Comparison of ENCODE assay signal across 18 mouse cellular contexts in genomic region chr1:155337315-155337714, GRCm38 (mm10).
DNase-seq lines count a peak whose midpoint lies in the region; ATAC-seq and TF ChIP-seq lines count a peak whose summit lies in the region.
"Had no signal": no experiment of that assay in that cellular context is flagged by ENCODE, and none has a peak within 500 bp of the region (broad histone marks: within the 10 kb centered on the region; RNA-seq: fewer than 3 reads in every experiment).

No protein-coding gene starts in this region.

- DNase-seq in MEL (ENCODE audit: low read depth, low spot score): peak; percentile 38
- DNase-seq in cerebellum, adult 8-10 months: no peak
- no peak for DNase-seq in embryo, embryonic 10.5 days (ENCODE audit: low spot score)
- DNase-seq in cerebellum, adult 11-12 months: no peak
- DNase-seq in testis, postnatal 14 days (ENCODE audit: low spot score): no peak
- DNase-seq: adrenal gland, postnatal 14 days; cerebellum, adult 18-20 months; cerebellum, postnatal 10 days; forebrain, postnatal 0 days; gastrocnemius, postnatal 36 days; heart, adult 11 months; heart, postnatal 36 days had no signal

- TF ChIP-seq CTCF in MEL (IDR thresholded peaks at IDR 0.05 in 2 of 3, conservative IDR thresholded peaks at IDR 0.05 in 1 of 3; ENCODE audit: control insufficient read depth in 1 of 3, insufficient read depth in 1 of 3, low read depth in 2 of 3, low read length in 3 of 3, poor library complexity in 1 of 3, severe bottlenecking in 1 of 3): no peak

- TF ChIP-seq RAD21 in MEL (IDR thresholded peaks at IDR 0.05; ENCODE audit: low read depth, low read length): no peak

- peak overlapping the region; percentile 4; the same call in 1 of the 2 replicates for H3K4me2 ChIP-seq in liver, embryonic 12.5 days
- H3K4me2 ChIP-seq in liver, embryonic 16.5 days (ENCODE audit: low read depth, low read length): no peak overlapping the region
- H3K4me2 ChIP-seq: embryonic facial prominence, embryonic 12.5 days; heart, embryonic 13.5 days had no signal

- peak; percentile 52; the same call in 1 of the 2 replicates for ATAC-seq in common myeloid progenitor, adult 5-6 weeks (replicated peaks; ENCODE audit: low read depth, poor library complexity, severe bottlenecking)
- ATAC-seq in liver, embryonic 12.5 days: peak; percentile 91
- peak; percentile 58 for ATAC-seq in liver, embryonic 16.5 days (ENCODE audit: low read depth)
- ATAC-seq: forebrain, postnatal 0 days; hindbrain, postnatal 0 days had no signal

- no peak overlapping the region for H3K9ac ChIP-seq in MEL (ENCODE audit: control insufficient read depth, low read depth, low read length, poor library complexity, severe bottlenecking)
- H3K9ac ChIP-seq in liver, embryonic 12.5 days: 0 out of 2 replicates have a peak overlapping the region, but pooled peaks have one; percentile 1
- no peak overlapping the region for H3K9ac ChIP-seq in liver, embryonic 16.5 days (ENCODE audit: low read depth, low read length)
- H3K9ac ChIP-seq: embryonic facial prominence, embryonic 12.5 days; forebrain, postnatal 0 days; heart, embryonic 13.5 days had no signal

- no peak overlapping the region for H3K4me3 ChIP-seq in MEL (ENCODE audit: control insufficient read depth in 1 of 2, insufficient read depth in 1 of 2, low read depth in 2 of 2, low read length in 2 of 2)
- H3K4me3 ChIP-seq in liver, embryonic 12.5 days: no peak overlapping the region
- no peak overlapping the region for H3K4me3 ChIP-seq in liver, embryonic 16.5 days (ENCODE audit: low read depth, low read length)
- H3K4me3 ChIP-seq: embryonic facial prominence, embryonic 12.5 days; heart, embryonic 13.5 days had no signal

- no peaks in the 10 kb centered on the region for H3K9me3 ChIP-seq in MEL (replicated peaks; ENCODE audit: insufficient read depth, low read length)
- no peaks in the 10 kb centered on the region for H3K9me3 ChIP-seq in liver, embryonic 12.5 days (replicated peaks)
- H3K9me3 ChIP-seq in liver, embryonic 16.5 days (replicated peaks; ENCODE audit: control insufficient read depth, low read length): no peaks in the 10 kb centered on the region
- H3K9me3 ChIP-seq: embryonic facial prominence, embryonic 12.5 days; heart, embryonic 13.5 days had no signal

- no peak overlapping the region for H3K27ac ChIP-seq in MEL (ENCODE audit: control insufficient read depth, low read depth, low read length)
- H3K27ac ChIP-seq in liver, embryonic 12.5 days: no peak overlapping the region; the same call in 1 of the 2 replicates
- H3K27ac ChIP-seq in liver, embryonic 16.5 days (ENCODE audit: low read length): no peak overlapping the region
- H3K27ac ChIP-seq: embryonic facial prominence, embryonic 12.5 days; heart, embryonic 13.5 days; hindbrain, postnatal 0 days had no signal

- peaks cover 0 to 2% of the 10 kb centered on the region in 2 experiments; a peak in 1 of 4 replicates for H3K36me3 ChIP-seq in MEL (ENCODE audit: control insufficient read depth in 1 of 2, insufficient read depth in 2 of 2, low read length in 2 of 2)
- H3K36me3 ChIP-seq in liver, embryonic 12.5 days: no peaks in the 10 kb centered on the region
- no peaks in the 10 kb centered on the region for H3K36me3 ChIP-seq in liver, embryonic 16.5 days (ENCODE audit: control insufficient read depth, insufficient read depth)
- H3K36me3 ChIP-seq: embryonic facial prominence, embryonic 12.5 days had no signal

- no peak for TF ChIP-seq POLR2A in MEL (IDR thresholded peaks at IDR 0.05; ENCODE audit: control insufficient read depth in 1 of 2, insufficient read depth in 1 of 2, low read depth in 1 of 2, low read length in 2 of 2, poor library complexity in 1 of 2)

- H3K4me1 ChIP-seq in MEL (ENCODE audit: control insufficient read depth in 1 of 2, insufficient read depth in 2 of 2, low read length in 2 of 2): peaks cover 0 to 15% of the 10 kb centered on the region in 2 experiments; a peak in 2 of 4 replicates
- H3K4me1 ChIP-seq in liver, embryonic 12.5 days: peaks cover 24% of the 10 kb centered on the region
- peaks cover 14% of the 10 kb centered on the region for H3K4me1 ChIP-seq in liver, embryonic 16.5 days (ENCODE audit: control insufficient read depth, low read depth, low read length)
- H3K4me1 ChIP-seq: embryonic facial prominence, embryonic 12.5 days; heart, embryonic 13.5 days had no signal

- no peaks in the 10 kb centered on the region for H3K79me2 ChIP-seq in MEL (ENCODE audit: control insufficient read depth, insufficient read depth, low read length, poor library complexity)

- TF ChIP-seq EP300 in MEL (IDR thresholded peaks at IDR 0.05; ENCODE audit: low read depth in 1 of 2, low read length in 2 of 2): no peak

- WGBS in liver, embryonic 12.5 days (ENCODE audit: insufficient replicate concordance): 64% methylated on average over 4 of the region's 4 CpGs
- 51% methylated on average over 4 of the region's 4 CpGs for WGBS in liver, embryonic 16.5 days (ENCODE audit: insufficient replicate concordance)

- no peaks in the 10 kb centered on the region for H3K27me3 ChIP-seq in MEL (ENCODE audit: control insufficient read depth in 1 of 2, insufficient read depth in 2 of 2, low read length in 2 of 2)
- H3K27me3 ChIP-seq in liver, embryonic 12.5 days (replicated peaks): no peaks in the 10 kb centered on the region
- no peaks in the 10 kb centered on the region for H3K27me3 ChIP-seq in liver, embryonic 16.5 days (ENCODE audit: control insufficient read depth, insufficient read depth, low read depth, low read length)
- H3K27me3 ChIP-seq: embryonic facial prominence, embryonic 12.5 days; heart, embryonic 13.5 days had no signal

TF ChIP-seq in MEL, 35 proteins besides CTCF, POLR2A, EP300 and RAD21:
- TF ChIP-seq MXI1 (IDR thresholded peaks at IDR 0.05; ENCODE audit: low read depth, low read length) (no peak), BHLHE40 (IDR thresholded peaks at IDR 0.05; ENCODE audit: borderline replicate concordance, low read depth, low read length) (no peak), ZC3H11A (IDR thresholded peaks at IDR 0.05; ENCODE audit: low read depth, low read length) (no peak), POLR2AphosphoS2 (IDR thresholded peaks at IDR 0.05; ENCODE audit: low read length) (no peak)
